Mouse (Mus musculus): ENCODE measurements around the gene Nudt14. TPM values are rescaled to one million over a fixed set of nuclear protein-coding genes. Genes with fewer than 3 reads are reported as not detected.

The Nudt14 gene
- total RNA-seq (2022), result 10 to 100 TPM; 29.3 to 45.0 (median 36.1) TPM

DNA sequence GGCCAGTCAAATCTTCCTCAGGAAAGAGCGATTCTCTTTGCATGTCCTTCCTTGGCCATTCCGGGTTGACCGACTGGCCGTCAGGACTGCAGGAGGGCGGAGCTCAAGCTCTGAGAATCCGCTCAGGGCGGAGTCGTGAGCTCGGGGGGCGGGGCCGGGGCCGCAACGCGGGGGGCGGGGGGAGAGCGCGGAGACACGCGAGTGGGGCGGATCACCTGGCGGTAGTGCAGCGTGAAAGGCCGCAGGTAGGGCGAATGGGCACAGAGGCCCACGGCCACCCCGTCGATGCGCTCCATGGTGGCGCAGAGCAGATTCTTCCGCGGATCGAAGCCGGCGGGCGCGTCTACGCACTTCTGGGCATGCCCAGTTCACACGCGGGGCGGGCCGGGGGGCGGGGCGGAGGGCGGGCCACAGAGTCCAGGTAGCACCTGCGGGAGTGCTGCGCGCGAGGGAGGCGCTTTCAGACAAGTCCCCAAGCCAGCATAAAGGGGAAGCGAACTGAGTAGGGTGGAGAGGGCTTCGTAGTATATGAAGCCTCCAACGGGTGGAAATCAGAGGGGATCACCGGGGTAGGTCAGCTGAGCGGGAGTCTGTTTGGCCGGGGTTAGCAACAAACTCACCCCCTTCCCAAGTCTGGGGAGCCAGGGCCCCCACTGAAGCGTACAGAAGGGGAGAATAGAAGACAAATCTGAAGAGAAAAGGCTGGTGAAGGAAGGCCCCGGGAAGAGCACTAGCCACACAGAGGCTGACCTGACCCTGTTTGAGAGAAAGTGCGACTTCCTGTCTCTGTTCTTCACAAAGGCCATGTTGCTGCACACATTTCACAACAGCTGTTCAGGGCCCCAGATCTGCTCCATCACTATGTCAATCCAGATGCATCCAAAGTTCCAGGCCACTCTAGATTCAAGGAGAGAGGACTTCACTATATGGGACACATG is at the start of gene Nudt14:
Gene Nudt14, minus strand, starts transcription at position 349 of the 938 bp plus-strand sequence.
- DNase-seq, result peak; percentile 68

DNA sequence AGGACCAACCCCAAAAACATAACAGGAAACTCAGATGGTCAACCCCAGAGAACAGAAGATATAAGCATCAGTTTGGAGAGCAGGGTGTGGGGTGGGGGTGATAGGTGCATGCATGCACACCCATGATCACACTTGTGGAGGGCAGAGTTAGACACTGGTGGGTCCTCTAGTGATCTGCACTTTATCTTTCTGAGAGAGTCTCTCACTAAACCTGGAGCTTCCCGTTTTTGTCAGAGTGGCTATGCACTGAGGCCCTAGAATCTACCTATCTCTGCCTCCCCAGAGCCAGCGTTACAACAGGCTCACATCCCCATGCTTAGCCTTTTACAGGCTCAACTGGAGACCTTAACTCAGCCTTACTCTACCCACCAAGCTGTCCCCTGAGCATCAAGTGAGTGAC is 49.5 kb upstream of the Nudt14 start:
- DNase-seq, result no peak

DNA sequence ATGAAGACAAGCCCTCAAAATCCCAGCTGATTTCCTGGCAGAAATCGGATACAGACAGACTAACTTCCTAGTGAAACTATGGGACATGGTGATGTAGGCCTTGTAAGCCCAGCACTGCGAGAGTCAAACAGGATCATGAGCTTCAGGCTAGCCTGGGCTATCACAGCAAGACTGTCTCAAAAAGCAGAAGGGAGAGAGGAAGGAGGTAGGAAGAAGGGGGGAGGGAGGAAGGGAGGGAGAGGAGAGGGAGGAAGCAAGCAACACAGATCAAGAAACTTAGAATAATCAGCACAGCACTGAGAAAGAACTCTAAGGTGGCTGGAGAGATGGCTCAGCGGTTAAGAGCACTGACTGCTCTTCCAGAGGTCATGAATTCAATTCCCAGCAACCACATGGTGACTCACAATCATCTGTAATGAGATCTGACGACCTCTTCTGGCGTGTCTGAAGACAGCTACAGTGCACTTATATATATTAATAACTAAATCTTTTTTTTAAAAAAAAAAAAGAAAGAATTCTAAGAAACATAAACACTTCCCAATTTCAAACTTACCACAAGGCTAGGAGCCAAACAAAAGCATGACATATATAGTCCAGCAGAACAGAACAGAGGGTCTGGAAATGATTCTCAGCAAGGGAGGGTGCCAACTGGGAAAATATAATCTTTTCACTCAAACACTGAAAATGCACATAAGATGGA is 48.9 kb upstream of the Nudt14 start:
- no peak for DNase-seq

DNA sequence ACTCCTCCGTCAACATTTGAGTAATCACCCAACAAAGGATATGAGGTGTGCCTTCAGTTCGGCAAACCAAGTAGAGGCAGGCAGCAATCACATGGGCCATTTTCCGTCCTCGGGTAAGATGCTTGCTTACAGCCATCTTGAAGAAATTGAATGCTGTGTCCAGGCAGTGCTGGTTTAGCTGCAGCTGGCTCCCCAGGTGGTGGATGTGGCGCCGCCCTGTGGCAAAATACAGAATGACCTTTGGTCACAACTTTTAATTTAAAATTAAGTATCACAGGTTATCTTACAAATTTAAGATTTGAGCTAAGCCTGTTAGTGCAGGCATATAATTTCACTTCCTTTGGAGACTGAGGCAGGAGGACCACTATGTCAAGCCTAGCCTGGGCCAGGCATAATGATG is 46.0 kb upstream of the Nudt14 start:
- DNase-seq, result no peak

DNA sequence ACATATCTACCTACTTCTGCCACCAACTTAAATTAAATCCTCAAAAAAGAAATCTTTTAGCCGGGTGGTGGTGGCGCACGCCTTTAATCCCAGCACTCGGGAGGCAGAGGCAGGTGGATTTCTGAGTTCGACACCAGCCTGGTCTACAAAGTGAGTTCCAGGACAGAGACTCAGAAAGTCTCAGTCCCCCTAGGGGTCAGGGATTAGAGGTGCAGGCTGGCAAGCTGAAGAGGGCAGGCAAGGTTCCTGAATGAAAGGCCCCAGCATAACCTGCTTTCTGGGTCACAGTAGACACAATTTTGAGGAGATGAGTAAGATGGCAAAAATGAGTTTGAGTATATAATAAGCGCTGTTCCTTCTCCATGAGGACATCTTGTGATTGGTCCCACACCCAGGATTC is 43.4 kb upstream of the Nudt14 start:
- no peak for DNase-seq

DNA sequence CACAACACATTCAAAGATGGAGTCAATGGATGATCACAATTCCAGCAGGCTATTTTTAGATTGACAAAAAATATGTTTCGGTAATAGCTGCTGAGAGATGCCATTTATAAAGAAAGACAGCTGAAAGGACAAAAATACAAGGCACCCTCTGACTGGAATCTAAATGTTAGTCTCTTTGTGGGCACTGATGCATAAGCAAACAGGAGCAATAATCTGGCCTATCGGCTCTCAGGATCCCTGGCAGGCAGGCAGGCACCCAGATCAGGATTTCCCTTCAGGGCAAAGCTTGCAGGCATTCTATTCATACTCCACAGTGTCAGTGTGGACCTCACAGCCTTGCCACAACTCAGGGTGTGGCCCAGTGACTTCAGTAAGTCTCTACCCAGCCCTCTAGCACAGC is 40.1 kb upstream of the Nudt14 start:
- DNase-seq, result no peak

DNA sequence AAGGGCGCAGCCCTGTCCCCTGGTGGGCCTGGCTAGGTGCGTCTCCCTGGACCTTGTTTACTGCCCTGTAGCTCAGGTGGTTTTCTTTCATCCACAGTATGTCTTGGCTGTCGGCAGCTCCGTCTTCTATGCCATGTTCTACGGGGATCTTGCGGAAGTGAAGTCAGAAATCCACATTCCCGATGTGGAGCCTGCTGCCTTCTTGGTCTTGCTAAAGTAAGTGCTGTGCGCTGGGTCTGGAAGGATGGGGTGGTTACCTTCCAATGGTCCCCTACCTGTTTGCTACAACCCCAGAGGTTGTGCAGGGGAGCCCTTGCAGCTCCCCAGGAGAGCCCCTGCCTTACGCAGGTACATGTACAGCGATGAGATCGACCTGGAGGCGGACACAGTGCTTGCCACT is 35.2 kb upstream of the Nudt14 start:
- DNase-seq, result no peak

DNA sequence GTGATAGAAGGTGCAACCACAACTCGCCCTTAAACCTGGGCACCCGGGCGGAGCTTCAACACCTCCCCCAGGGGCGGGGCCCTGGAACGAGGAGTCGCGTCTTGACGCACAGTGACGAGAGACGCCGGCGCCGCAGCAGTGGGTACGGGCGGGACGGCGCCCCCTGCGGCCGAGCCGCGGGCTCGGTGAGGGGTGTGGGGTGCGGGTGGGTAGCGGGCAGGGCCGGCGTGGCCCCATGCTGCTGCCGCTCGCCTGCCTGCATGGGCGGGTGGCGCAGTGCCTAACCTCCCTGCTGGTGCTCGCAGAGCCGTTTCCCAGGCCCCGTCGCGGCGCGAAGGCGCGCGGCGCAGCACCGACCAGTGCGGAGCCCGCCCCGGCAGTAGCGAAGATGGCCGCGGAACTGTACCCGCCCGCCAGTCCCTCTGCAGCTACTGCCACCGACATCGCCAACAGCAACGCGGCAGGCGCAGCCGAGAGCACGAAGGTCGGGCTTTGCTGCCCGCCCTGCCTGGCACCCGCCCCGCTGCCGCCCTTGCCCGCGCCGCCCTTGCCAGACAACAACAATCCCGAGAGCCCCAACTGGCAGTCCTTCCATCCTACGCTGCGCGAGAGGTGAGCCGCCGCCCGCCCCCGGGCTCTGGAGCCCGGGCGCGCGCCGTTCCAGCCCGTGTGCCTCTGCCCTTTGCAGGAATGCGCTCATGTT is 34.6 kb upstream of the Nudt14 start, which contains the start of gene Btbd6:
Gene Btbd6, plus strand, starts transcription at position 112 of the 703 bp plus-strand sequence.
- peak; percentile 88 for DNase-seq

DNA sequence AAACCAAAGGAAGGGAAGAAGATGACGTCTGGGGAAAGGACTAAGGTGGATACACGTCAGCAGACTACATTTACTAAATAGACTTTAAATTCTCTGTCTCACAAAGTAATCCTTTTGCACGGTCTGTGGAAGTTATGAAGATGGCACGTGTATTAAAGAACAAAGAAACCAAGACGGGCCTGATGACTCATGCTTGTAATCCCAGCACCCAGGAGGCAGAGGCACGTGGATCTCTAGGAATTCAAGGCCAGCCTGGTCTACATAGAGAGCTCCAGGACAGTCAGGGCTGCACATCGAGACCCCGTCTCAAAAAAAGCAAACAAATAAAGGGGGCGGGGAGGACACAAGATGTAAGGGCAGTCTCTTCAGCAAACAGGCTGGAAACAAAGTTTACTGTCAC is 32.8 kb upstream of the Nudt14 start:
- no peak for DNase-seq

DNA sequence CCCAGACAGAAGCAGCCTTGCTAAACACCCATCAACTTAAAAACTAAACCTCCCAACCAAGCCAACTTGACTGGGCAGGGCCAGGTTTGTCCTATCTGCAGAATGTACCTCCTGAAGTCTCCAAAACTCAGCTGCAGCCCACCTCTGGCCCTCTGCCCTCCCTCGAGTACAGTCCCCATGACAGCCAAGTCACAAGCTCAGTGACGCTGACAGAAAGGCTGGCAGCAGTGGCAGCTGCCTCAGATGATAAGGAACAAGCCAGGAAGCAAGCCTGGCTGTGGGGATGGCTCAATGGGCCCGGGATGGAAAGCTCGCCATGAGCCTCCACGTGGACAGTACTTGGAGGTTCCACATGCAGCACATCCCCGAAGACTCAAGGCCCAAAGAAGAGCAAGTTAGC is 27.7 kb upstream of the Nudt14 start:
- DNase-seq, result no peak

DNA sequence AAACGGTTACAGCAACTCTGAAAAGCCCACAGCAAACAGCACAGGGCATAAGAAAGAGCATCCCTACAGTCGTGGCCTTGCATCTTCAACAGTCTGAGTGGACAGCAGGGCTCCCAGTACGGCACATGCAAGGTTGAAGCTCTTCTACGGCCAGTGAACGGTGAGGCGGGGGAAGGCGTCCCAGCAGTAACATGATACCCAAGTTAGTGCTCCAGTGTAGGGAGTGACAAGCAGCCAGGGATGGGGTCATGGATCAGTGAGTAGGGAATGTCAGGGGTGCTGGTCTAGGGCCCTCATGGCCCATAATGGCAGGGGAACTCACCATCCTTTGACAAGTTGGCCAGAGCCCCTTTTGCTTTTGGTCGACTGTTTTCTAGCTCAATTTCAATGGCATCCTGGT is 27.0 kb upstream of the Nudt14 start:
- DNase-seq, result no peak

DNA sequence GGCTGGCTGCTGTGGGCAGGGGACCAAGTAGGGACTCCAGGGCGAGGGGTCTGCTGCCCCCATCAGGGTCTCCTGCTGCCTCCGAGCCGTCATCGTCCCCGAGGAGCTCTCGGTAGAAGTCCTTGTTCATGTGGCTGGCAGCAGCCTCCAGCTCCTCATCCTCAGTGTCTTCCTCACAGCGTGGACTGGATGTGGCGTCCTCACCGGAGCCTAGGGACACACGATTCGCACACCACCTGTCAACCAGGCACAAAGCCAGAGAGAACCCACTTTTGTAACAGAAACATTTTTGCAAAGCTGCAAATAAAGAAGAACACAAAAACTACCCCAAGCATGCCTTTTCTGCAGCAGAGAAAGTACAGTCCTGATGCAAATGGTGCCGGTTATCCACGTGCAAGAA is 23.9 kb upstream of the Nudt14 start:
- no peak for DNase-seq

DNA sequence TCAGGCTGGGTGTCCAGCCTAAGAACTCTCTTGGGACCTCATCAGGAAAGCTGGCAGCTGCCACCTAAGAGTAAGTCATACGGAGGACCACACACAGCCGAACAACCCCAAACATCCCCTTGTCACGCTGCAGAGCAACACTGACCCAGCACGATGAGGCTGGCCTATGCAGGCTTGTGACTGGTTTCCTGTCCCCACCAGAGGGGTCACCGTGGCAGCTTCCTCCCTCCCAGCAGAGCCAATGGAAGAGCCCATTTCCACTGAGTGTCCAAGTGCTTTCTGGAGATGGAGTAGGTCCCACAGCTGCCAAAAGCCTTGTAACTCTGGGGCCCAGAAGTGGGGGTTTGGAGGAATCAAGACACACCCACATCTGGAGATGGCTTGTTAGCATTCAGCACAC is 19.9 kb upstream of the Nudt14 start:
- DNase-seq, result no peak

DNA sequence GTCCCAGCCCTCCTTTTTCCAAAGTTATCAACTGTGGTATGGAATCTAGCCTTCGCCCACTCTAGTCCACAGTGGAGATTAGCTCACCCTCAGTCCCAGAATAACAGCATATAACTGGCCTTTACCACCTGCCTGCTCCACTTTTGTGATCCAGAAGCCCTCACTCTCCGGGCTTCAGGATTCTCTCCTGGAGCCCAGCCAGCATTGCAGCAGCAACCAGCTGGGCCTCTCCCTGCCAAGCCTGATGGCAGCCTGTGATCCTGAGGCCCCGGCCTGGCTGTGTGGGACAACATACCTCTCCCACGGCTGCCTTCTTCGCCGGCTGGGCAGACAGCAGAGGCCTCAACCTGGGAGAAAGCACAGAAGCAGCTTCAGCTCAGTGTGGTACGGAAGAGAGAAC is 19.5 kb upstream of the Nudt14 start:
- DNase-seq, result no peak

DNA sequence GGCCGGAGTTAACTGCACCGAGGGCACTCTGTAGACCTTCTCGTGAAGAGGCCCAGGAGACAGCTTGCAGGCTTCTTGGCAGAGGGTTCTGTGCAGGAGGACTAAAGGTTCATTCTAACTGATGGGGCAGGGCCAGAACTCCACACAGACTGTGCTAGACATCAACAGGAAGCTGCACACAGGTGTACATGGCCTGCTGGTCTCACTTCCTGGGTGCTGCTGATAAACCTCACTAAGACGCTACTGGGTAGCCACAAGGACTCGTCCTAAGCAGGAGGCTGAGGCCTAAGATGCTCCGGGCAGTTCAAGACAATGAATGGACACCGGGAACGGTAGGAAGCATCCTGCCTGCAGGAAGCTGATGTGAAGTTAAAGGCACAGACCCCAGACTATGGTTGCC is 17.5 kb upstream of the Nudt14 start:
- DNase-seq, result no peak

DNA sequence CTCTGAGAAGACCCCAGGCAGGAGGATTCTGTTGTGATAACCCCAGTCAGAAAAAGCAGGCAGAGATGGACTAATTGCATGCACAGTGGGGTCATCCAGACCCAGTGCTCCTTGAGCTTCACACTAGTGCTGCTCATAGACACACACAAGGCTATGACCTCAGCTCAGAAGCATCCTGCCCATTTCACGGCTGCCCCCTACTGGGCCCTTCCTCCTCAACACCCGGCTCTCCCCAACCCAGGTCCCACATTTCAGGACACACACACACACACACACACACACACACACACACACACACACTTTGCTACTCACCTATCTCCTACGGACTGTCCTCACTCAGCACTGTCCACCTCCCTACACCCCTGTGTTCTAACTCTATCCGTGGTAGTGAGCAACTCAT is 16.4 kb upstream of the Nudt14 start:
- no peak for DNase-seq

DNA sequence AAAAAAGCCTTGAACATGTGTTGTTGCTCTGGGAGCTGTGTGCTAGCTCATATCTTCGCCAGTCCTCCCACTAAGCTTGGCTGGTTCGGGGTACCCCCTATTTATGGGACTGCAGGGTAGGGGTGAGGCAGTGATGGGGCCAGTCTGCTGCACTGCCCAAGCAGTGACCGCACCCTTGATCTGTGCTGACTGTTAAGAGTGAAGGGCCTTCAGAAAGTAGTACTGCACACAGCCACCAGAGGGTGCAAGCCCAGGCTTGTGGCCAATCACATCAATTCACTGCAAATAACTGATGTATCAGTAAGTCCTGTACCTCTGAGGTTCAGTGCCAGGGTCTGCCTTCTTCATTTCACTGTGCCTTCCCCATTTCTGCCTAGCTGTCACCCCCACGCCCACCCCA is 13.9 kb upstream of the Nudt14 start:
- peak; percentile 59 for DNase-seq

DNA sequence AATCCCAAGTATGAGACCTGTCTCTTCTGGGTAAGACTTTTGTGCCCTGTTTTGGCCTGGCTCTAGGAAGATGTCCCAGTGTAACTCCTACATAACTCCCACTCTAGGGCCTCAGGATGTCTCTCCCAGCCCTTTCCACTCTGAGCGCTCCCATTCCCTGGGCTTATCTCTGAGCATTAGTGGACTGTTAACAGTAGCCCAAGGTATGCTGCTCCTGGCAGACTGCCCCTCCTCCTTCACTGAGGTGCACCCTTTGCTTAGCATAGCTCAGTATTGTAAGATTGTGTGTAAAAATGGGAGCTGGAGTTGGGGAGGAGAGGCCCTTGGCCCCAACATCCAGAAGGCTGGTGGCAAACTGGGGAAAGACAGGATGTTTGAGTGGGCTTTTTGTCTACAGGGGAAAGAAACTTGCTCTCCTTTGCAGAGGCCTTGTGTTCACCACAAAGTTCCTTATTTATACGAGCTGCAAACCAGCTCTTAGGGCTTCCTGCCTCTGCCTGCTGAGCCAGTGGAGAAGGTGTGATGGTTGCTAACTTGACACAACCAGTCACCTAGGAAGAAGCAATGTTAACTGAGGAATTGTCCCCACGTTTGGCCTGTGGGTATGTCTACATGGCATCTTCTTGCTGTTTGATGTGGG is 11.1 kb upstream of the Nudt14 start:
- no peak for DNase-seq

DNA sequence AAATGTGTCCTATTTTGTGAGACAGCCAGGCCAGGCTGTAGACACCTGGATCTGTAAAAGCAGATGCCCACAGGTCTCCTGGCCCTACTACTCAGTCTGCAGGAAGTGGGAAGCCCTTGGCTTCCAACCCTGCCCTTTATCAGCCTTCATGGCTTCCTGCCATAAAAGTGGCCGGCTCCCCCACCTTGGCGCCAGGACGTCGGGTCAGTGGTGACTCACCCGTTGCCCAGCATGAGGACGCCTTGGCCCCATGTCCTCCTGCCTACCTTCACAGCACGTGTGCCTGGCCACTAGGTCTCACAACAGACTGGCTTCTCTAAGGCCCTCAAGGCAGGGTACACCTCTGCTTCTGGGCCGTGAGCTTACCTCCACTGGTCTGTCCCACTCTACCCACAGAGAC is 10.5 kb upstream of the Nudt14 start:
- peak; percentile 88 for DNase-seq

DNA sequence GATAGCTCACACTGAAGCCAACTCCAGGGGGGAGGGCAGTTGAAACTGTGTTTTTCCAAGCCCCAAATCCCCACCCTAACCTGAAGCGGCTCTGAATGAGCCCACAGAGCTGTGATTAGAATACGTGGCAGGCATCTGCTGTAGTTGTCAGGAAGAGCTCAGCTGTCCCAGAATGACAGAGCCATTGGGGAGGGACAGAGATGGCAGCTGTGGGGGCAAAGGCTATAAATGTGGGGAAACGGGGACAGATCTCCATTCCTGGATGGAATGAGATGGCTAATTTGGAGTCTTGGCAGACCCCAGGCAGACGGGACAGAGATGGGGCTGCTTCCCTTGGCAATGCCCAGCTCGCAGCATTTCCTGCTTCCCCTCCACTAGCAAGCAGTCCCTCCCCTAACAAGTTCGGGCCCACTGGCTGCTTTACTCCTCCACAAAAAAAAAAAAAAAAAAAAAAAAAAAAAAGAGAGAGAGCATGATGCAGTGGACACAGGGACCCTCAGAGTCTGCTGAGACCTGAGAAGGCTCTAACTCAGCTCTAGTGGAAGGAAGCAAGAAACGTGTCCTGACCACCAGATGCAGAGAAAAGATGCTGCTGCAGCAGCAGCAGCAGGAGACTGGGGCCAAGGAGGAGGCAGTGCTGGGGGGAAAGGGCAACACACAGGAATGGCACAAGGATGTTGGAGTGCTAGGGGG is 9.4 kb upstream of the Nudt14 start:
- DNase-seq, result no peak

DNA sequence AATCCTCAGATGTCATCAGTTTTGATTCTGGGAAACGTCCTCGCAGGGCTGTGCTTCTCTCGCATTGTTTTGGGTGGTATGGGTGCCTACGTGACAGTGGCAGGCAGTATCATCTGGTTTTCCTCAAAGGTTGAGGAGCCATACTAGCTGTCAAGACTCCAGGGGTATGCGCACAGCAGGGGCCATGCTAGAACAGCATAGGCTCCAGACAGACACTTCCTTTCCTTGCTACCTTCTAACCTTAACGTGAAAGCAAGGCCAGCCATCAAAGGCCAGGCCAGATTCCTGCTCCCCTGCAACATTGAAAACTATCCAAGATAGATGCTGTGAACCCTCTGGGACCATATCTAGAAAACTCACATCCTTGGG is 8.8 kb upstream of the Nudt14 start:
- DNase-seq, result no peak
